Mouse (Mus musculus) hindbrain, postnatal 0 days (tissue): Measurements from ENCODE around the gene Higd1c. TPM values are rescaled to one million over a fixed set of nuclear protein-coding genes. Genes with fewer than 3 reads are reported as not detected.

Source experiments
- ATAC-seq: fragments of 200-750 bp; cut with Nextera tagmentation; 2 replicates; pipeline ENCODE4 v1.8.0; 2017; ENCODE audit warnings: mild to moderate bottlenecking, moderate TSS enrichment, moderate library complexity
- DNase-seq: peaks from one replicate; pipeline ENCODE4 v3.0.0-alpha.2; 2015; ENCODE audit warnings: low spot score
- H3K27ac ChIP-seq: fragments of 300-500 bp; sonication (generic); 2 replicates; pipeline ENCODE4 v1.5.1; 2014; ENCODE audit warnings: mild to moderate bottlenecking
- H3K27me3 ChIP-seq: fragments of 300-500 bp; sonication (generic); 2 replicates; pipeline ENCODE4 v1.6.1; 2014; ENCODE audit warnings: low read length, mixed read lengths; ENCODE audit not compliant: insufficient read depth
- H3K36me3 ChIP-seq: fragments of 300-500 bp; sonication (generic); 2 replicates; pipeline ENCODE4 v1.6.1; 2014; ENCODE audit warnings: low read length, mixed read lengths; ENCODE audit not compliant: insufficient read depth
- H3K4me1 ChIP-seq: fragments of 300-500 bp; sonication (generic); 2 replicates; pipeline ENCODE4 v1.6.1; 2014; ENCODE audit warnings: antibody characterized with exemption, low read length, mixed read lengths; ENCODE audit not compliant: insufficient read depth
- H3K4me2 ChIP-seq: fragments of 300-500 bp; sonication (generic); 2 replicates; pipeline ENCODE4 v1.6.1; 2014; ENCODE audit warnings: low read depth, mild to moderate bottlenecking, low read length, moderate library complexity, mixed read lengths
- H3K4me3 ChIP-seq: fragments of 300-500 bp; sonication (generic); 2 replicates; pipeline ENCODE4 v1.5.1; 2014; ENCODE audit warnings: low read length
- H3K9ac ChIP-seq: fragments of 300-500 bp; sonication (generic); replicated peaks from 2 replicates; pipeline ENCODE4 v1.6.1; 2014; ENCODE audit warnings: mild to moderate bottlenecking, low read length, moderate library complexity, mixed read lengths
- H3K9me3 ChIP-seq: fragments of 300-500 bp; sonication (generic); 2 replicates; pipeline ENCODE4 v1.6.1; 2016; ENCODE audit warnings: low read length, mixed read lengths
- CTCF ChIP-seq: IDR thresholded peaks from 2 replicates; pipeline ENCODE4 v1.5.1; 2016; ENCODE audit warnings: antibody characterized with exemption, control low read depth, low read depth
- WGBS: fragments of 180-500 bp; shearing (Covaris S2); extraction: QIAGEN DNeasy Blood & Tissue Kit; methylation state at CpG from one replicate; pipeline ENCODE4 v1.1.7; 2014; 5-methylcytosine and 5-hydroxymethylcytosine counted together
- polyA plus RNA-seq: library from polyadenylated mRNA; unstranded; fragments of >200 nt; fragmentation: Nextera tagmentation; extraction: Ambion mirVana; gene quantifications from 2 replicates; pipeline ENCODE4 v1.2.1, GENCODE M21; 2015
- total RNA-seq: library from RNA; depleted of rRNA; stranded (reverse); fragments of >200 nt; gene quantifications from 2 replicates; pipeline ENCODE4 v1.2.3, GENCODE M21; 2014

Gene Higd1c
- total and polyA plus RNA-seq, 2 experiments from 2014 or later = not detected

GRCm38 (mm10) chr15:100401811-100402210, 37.5 kb downstream of the Higd1c start:
- Histone ChIP-seq H3K36me3 (peaks cover 73% of the 10 kb centered on the region), H3K4me3 (no peak overlapping the region), H3K9me3 (no peaks in the 10 kb centered on the region), H3K27me3 (no peaks in the 10 kb centered on the region), H3K9ac (no peak overlapping the region), H3K4me2 (no peak overlapping the region), H3K27ac (no peak overlapping the region), H3K4me1 (no peaks in the 10 kb centered on the region)
- TF ChIP-seq CTCF = no peak
- no peak for ATAC-seq
- WGBS = 88% methylated on average over 4 of the region's 4 CpGs
- DNase-seq = no peak

- H3K9me3 ChIP-seq = no peaks in the 10 kb centered on the region
- DNase-seq (no peak), ATAC-seq (no peak)
- no peak overlapping the region for H3K4me2 ChIP-seq
- WGBS = 92% methylated on average over 14 of the region's 14 CpGs
- H3K27me3 ChIP-seq = no peaks in the 10 kb centered on the region
- peaks cover 72% of the 10 kb centered on the region for H3K36me3 ChIP-seq
- no peak overlapping the region for H3K4me3 ChIP-seq
- no peaks in the 10 kb centered on the region for H3K4me1 ChIP-seq
- no peak overlapping the region for H3K27ac ChIP-seq
- TF ChIP-seq CTCF = no peak
- H3K9ac ChIP-seq = no peak overlapping the region
Observed at GRCm38 (mm10) chr15:100402347-100402746, 38.0 kb downstream of the Higd1c start.

DNA sequence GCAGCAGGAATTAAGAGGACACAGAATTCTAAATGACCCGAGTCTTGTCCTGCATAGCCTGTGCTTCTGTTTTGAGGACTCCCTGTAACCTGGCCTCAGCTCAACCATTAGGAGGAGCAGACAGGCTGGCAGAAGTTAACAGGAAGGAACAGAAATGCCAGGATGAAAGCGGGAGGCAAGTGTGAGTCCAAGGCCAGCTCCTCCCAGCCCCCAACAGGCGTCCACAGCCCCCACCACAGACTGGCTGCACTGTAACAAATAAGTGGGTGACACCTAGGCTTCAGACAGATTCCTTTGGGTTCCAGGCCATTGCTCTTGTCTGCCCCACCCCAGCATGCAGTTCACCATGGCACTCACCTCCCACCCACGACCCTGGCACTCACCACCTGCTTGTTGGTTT, 38.5 kb downstream of the Higd1c start:
- DNase-seq (no peak), ATAC-seq (no peak)
- no peak overlapping the region for H3K9ac ChIP-seq
- no peaks in the 10 kb centered on the region for H3K4me1 ChIP-seq
- H3K4me3 ChIP-seq = no peak overlapping the region
- no peak overlapping the region for H3K4me2 ChIP-seq
- no peak overlapping the region for H3K27ac ChIP-seq
- no peaks in the 10 kb centered on the region for H3K9me3 ChIP-seq
- H3K36me3 ChIP-seq = peaks cover 70% of the 10 kb centered on the region
- H3K27me3 ChIP-seq = no peaks in the 10 kb centered on the region
- 90% methylated on average over 4 of the region's 4 CpGs for WGBS
- TF ChIP-seq CTCF = no peak

- Histone ChIP-seq H3K4me2 (no peak overlapping the region), H3K4me1 (no peaks in the 10 kb centered on the region), H3K36me3 (peaks cover 70% of the 10 kb centered on the region), H3K27me3 (no peaks in the 10 kb centered on the region), H3K4me3 (no peak overlapping the region), H3K9me3 (no peaks in the 10 kb centered on the region), H3K9ac (no peak overlapping the region), H3K27ac (no peak overlapping the region)
- TF ChIP-seq CTCF = no peak
- no peak for DNase-seq
- no peak for ATAC-seq
- 93% methylated on average over 16 of the region's 16 CpGs for WGBS
Observed at GRCm38 (mm10) chr15:100403318-100404000, 39.1 kb downstream of the Higd1c start.

GRCm38 (mm10) chr15:100406088-100406487, 41.7 kb downstream of the Higd1c start:
- ATAC-seq (no peak), DNase-seq (no peak)
- 82% methylated on average over 5 of the region's 5 CpGs for WGBS
- H3K27ac ChIP-seq = no peak overlapping the region
- H3K4me2 ChIP-seq = no peak overlapping the region
- no peak overlapping the region for H3K4me3 ChIP-seq
- peaks cover 44% of the 10 kb centered on the region for H3K36me3 ChIP-seq
- no peaks in the 10 kb centered on the region for H3K27me3 ChIP-seq
- no peak overlapping the region for H3K9ac ChIP-seq
- TF ChIP-seq CTCF = no peak
- no peaks in the 10 kb centered on the region for H3K9me3 ChIP-seq
- no peaks in the 10 kb centered on the region for H3K4me1 ChIP-seq

DNA sequence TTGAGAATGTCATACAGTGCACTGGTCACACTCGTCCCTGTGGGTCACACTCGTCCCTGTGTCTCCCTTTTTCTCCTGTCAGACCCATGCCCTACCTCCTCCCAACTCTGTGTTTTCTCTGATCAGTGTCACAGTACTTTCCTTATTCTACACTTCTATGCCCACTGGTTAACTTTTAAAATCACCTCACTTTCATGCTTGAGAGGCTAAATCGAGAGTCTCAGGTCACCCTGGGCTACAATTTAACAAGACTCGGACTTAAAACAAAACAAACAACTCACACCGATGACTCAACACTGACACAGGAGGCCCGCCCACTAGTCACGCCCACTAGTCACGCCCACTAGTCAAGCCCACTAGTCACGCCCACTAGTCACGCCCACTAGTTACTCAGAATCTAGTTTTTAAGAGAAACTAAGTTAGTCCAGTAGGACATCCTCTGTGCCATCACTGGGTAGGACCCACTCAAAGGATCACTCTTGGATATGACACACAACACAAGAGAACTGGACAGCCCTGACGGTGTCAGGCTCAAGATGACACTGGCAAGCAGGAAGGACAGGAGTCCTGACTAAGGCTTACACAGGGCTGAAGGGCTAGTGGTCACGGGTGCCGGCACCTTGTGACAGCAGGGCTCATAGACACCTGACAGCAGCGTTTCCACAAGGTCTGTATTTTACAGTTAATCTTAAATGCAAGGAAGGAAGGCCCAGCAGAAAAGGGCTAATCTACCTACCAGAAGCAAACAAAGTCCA, 46.8 kb downstream of the Higd1c start:
- no peak for TF ChIP-seq CTCF
- ATAC-seq = no peak
- H3K9me3 ChIP-seq = no peaks in the 10 kb centered on the region
- 67% methylated on average over 14 of the region's 14 CpGs for WGBS
- no peak overlapping the region for H3K4me2 ChIP-seq
- peaks cover 19% of the 10 kb centered on the region for H3K36me3 ChIP-seq
- H3K9ac ChIP-seq = no peak overlapping the region
- no peak overlapping the region for H3K27ac ChIP-seq
- no peak overlapping the region for H3K4me3 ChIP-seq
- H3K4me1 ChIP-seq = no peaks in the 10 kb centered on the region
- no peak for DNase-seq
- no peaks in the 10 kb centered on the region for H3K27me3 ChIP-seq

GRCm38 (mm10) chr15:100411731-100412130, 47.4 kb downstream of the Higd1c start:
- Histone ChIP-seq H3K4me3 (no peak overlapping the region), H3K27me3 (no peaks in the 10 kb centered on the region), H3K4me1 (no peaks in the 10 kb centered on the region), H3K9me3 (no peaks in the 10 kb centered on the region), H3K36me3 (peaks cover 19% of the 10 kb centered on the region), H3K9ac (no peak overlapping the region), H3K4me2 (no peak overlapping the region), H3K27ac (no peak overlapping the region)
- 85% methylated on average over 5 of the region's 5 CpGs for WGBS
- ATAC-seq (no peak), DNase-seq (no peak)
- no peak for TF ChIP-seq CTCF
